Mouse (Mus musculus) CH12.LX (cell line): ENCODE results near the gene Sphk2. TPM values are rescaled to one million over a fixed set of nuclear protein-coding genes. Genes with fewer than 3 reads are reported as not detected.
"Not testable (repeated sequence)": the region's sequence is repeated elsewhere in the genome, so short reads cannot be mapped to it uniquely, and the experiment has no call there.

ENCODE experiments used
- DNase-seq: peaks from one replicate; pipeline ENCODE4 v3.0.0-alpha.2; 2013; ENCODE audit errors: extremely low read depth
- H3K27ac ChIP-seq: 2 replicates; pipeline ENCODE4 v1.5.1; 2012; ENCODE audit warnings: low read depth, mild to moderate bottlenecking, control low read depth, moderate library complexity; ENCODE audit not compliant: insufficient read depth
- H3K27me3 ChIP-seq: replicated peaks from 2 replicates; pipeline ENCODE3; 2012; ENCODE audit warnings: inconsistent platforms
- H3K36me3 ChIP-seq, 2 experiments: replicated peaks in 1 of 2; 2 replicates each; pipeline versions ENCODE3 to v1.6.1; 2012; ENCODE audit warnings: inconsistent platforms in 1 of 2, low read length in 1 of 2, mild to moderate bottlenecking in 1 of 2, mixed read lengths in 1 of 2, moderate library complexity in 1 of 2; ENCODE audit not compliant: control insufficient read depth in 1 of 2, insufficient read depth in 1 of 2
- H3K4me1 ChIP-seq, 2 experiments: 2 replicates each; pipeline ENCODE4 v1.6.1; 2012; ENCODE audit warnings: inconsistent platforms in 1 of 2, moderate library complexity in 1 of 2; ENCODE audit not compliant: insufficient read depth in 2 of 2, control insufficient read depth in 1 of 2
- H3K4me2 ChIP-seq: 2 replicates; pipeline ENCODE4 v1.6.1; 2012; ENCODE audit warnings: low read depth, mild to moderate bottlenecking, control low read depth; ENCODE audit not compliant: poor library complexity, insufficient read depth, severe bottlenecking
- H3K4me3 ChIP-seq, 3 experiments: fragments of 150-350 bp in 1 of 3; sonication (generic) in 1 of 3; replicated peaks in 1 of 3; 2 replicates each; pipeline versions ENCODE3 to v1.5.1; 2011 to 2012; ENCODE audit warnings: low read depth in 2 of 3, low read length in 2 of 3, mild to moderate bottlenecking in 2 of 3, moderate library complexity in 2 of 3, control low read depth in 1 of 3, improper control_type of control experiment in 1 of 3, inconsistent platforms in 1 of 3, mixed read lengths in 1 of 3; ENCODE audit not compliant: poor library complexity in 1 of 3
- H3K79me2 ChIP-seq: replicated peaks from 2 replicates; pipeline ENCODE4 v1.6.1; 2012; ENCODE audit warnings: mild to moderate bottlenecking, moderate library complexity; ENCODE audit not compliant: control insufficient read depth, poor library complexity, insufficient read depth, severe bottlenecking; ENCODE audit errors: extremely low read depth
- H3K9ac ChIP-seq: 2 replicates; pipeline ENCODE4 v1.6.1; 2012; ENCODE audit warnings: low read depth, mild to moderate bottlenecking, control low read depth, moderate library complexity; ENCODE audit not compliant: insufficient read depth
- H3K9me3 ChIP-seq: replicated peaks from 2 replicates; pipeline ENCODE3; 2012; ENCODE audit warnings: low read length, inconsistent platforms, mixed read lengths
- CHD2 ChIP-seq: IDR thresholded peaks from 2 replicates; pipeline ENCODE4 v1.6.1; 2011; ENCODE audit warnings: low read length, improper control_type of control experiment
- JUND ChIP-seq: conservative IDR thresholded peaks from 2 replicates; pipeline ENCODE4 v1.6.1; 2011; ENCODE audit warnings: low read depth, low read length, improper control_type of control experiment
- MAFK ChIP-seq: IDR thresholded peaks from 2 replicates; pipeline ENCODE4 v1.6.1; 2011; ENCODE audit warnings: low read length, improper control_type of control experiment; ENCODE audit not compliant: insufficient replicate concordance
- MYC ChIP-seq: IDR thresholded peaks from 2 replicates; pipeline ENCODE4 v1.6.1; 2011; ENCODE audit warnings: low read depth, mild to moderate bottlenecking, improper control_type of control experiment, low read length
- dilution Hi-C: fragments of 300-500 bp; cut with MboI; formaldehyde crosslinking; loops from 2 replicates; pipeline ENCODE4 v1.14.3; 2020; ENCODE audit warnings: low sequenced_read_pairs; ENCODE audit not compliant: extremely low pct_unique_long_range_greater_than_20kb, extremely low pct_ligation_motif_present
- in situ Hi-C: fragments of 300-500 bp; cut with MboI; formaldehyde crosslinking; loops from 3 replicates; pipeline ENCODE4 v1.14.3; 2019; ENCODE audit warnings: low sequenced_read_pairs, low pct_ligation_motif_present, low pct_unique_long_range_greater_than_20kb, mixed read lengths
- polyA plus RNA-seq: library from polyadenylated mRNA; unstranded; fragments of >175 nt; gene quantifications from 2 replicates; pipeline ENCODE4 v1.2.1, GENCODE M21; 2012; ENCODE audit warnings: low read depth; ENCODE audit not compliant: insufficient read length
- total RNA-seq, 2 experiments: library from RNA; depleted of rRNA; stranded (reverse); fragments of 300-350 nt in 1 of 2; fragments of >200 nt in 1 of 2; gene quantifications; 2 replicates each; pipeline ENCODE4 v1.2.3; 2012 to 2014

Gene Sphk2
- total and polyA plus RNA-seq, 3 experiments = 9.4 to 22.4 (median 16.6) TPM

DNA sequence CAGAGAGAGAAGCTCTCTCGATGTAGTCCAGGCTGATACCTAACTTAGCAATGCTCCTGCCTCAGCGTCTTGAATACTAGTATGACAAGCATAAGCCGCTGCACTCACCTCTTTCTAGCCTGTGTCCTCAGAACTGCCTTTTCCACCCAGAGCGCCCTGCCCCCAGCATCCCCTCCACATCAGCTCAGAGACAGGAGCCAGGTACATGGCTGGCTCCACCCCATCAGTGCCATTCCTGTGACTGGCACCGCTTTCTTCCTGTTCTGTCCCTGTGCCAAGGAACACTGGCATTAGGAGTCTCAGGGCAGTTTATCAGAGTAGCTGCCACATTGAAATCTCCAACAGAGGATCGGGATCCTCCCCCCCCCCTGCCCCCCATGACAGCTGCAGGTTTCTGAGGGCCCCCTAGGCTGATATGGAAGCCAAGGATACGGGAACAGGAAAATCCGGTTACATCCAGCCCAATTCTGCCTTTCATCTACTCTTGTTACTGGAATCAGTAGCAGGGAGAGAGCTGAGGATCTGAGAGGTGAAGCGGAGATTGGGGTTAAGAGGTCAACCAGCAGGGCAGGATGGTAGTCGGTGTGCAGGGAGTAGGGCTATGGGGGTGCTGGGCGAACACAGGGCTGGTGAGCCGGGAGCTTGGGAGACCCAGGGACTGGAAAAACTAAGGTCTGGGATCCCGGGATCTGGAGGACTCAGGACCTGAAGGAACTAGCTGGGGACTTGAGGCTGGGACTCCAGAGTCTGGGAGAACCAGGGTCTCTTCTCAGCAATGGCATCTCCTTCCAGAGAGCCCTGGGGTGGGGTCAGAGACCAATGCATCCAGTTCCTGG, 52.3 kb downstream of the Sphk2 start:
- Histone ChIP-seq H3K4me2 (no peak overlapping the region), H3K27ac (no peak overlapping the region), H3K9ac (no peak overlapping the region), H3K79me2 (no peaks in the 10 kb centered on the region), H3K27me3 (peaks cover 1% of the 10 kb centered on the region), H3K9me3 (peaks cover 10% of the 10 kb centered on the region), H3K4me3 (no peak overlapping the region), H3K4me1 (peaks cover 0 to 5% of the 10 kb centered on the region in 2 experiments; a peak in 1 of 4 replicates), H3K36me3 (no peaks in the 10 kb centered on the region)
- TF ChIP-seq CHD2 (no peak), JUND (no peak), MAFK (no peak)
- dilution Hi-C loops = no loop called here
- in situ Hi-C loops = no loop called here
- DNase-seq = no peak

GRCm38 (mm10) chr7:45661702-45662101, 56.1 kb downstream of the Sphk2 start:
- peaks cover 13% of the 10 kb centered on the region for H3K9me3 ChIP-seq
- dilution Hi-C loops, H3K9ac ChIP-seq, H3K79me2 ChIP-seq, H3K36me3 ChIP-seq, DNase-seq, H3K4me1 ChIP-seq, H3K4me2 ChIP-seq, H3K4me3 ChIP-seq, H3K27ac ChIP-seq, H3K27me3 ChIP-seq, in situ Hi-C loops: not testable (repeated sequence)

GRCm38 (mm10) chr7:45660746-45661478, 56.9 kb downstream of the Sphk2 start:
- TF ChIP-seq MYC = no peak
- dilution Hi-C loops (no loop called here), in situ Hi-C loops (no loop called here)

More at GRCm38 (mm10) chr7:45660746-45661478, 56.9 kb downstream of the Sphk2 start:
- Histone ChIP-seq H3K4me1 (no peaks in the 10 kb centered on the region), H3K9me3 (peaks cover 13% of the 10 kb centered on the region), H3K27me3 (peaks cover 1% of the 10 kb centered on the region), H3K79me2 (no peaks in the 10 kb centered on the region), H3K36me3 (no peaks in the 10 kb centered on the region), H3K9ac (no peak overlapping the region), H3K4me3 (no peak overlapping the region), H3K27ac (no peak overlapping the region), H3K4me2 (no peak overlapping the region)
- no peak for DNase-seq

Other genes with a start within 250 kb of the Sphk2 start
Only the 20 nearest of the 32 such genes appear.
- gene Bcat2, start 147.8 kb downstream of the Sphk2 start, total RNA-seq (2012; rRNA removed) = 30.9 and 36.6 TPM in 2 replicates
- 12.9 and 13.5 TPM in 2 replicates for gene Bcat2, start 147.8 kb downstream of the Sphk2 start, total RNA-seq (2014; rRNA removed)
- gene Bcat2, start 147.8 kb downstream of the Sphk2 start, polyA plus RNA-seq = 56.9 and 65.6 TPM in 2 replicates
- 0.38 and 0.51 TPM in 2 replicates for gene Fgf21, start 102.5 kb downstream of the Sphk2 start, total RNA-seq (2012; rRNA removed)
- 0.72 and 0.86 TPM in 2 replicates for gene Fgf21, start 102.5 kb downstream of the Sphk2 start, total RNA-seq (2014; rRNA removed)
- 0.41 and 0.44 TPM in 2 replicates for gene Fgf21, start 102.5 kb downstream of the Sphk2 start, polyA plus RNA-seq
- 1.3 and 6.4 TPM in 2 replicates for gene Fut1, start 100.7 kb downstream of the Sphk2 start, total RNA-seq (2012; rRNA removed)
- gene Fut1, start 100.7 kb downstream of the Sphk2 start, total RNA-seq (2014; rRNA removed) = 1.8 and 2.5 TPM in 2 replicates
- 2.4 and 2.5 TPM in 2 replicates for gene Fut1, start 100.7 kb downstream of the Sphk2 start, polyA plus RNA-seq
- gene Izumo1, start 96.2 kb downstream of the Sphk2 start, total RNA-seq (2012; rRNA removed) = 0.08 and 0.21 TPM in 2 replicates
- 0.16 and 0.17 TPM in 2 replicates for gene Izumo1, start 96.2 kb downstream of the Sphk2 start, total RNA-seq (2014; rRNA removed)
- 0.34 and 0.44 TPM in 2 replicates for gene Izumo1, start 96.2 kb downstream of the Sphk2 start, polyA plus RNA-seq
- 2.4 and 2.9 TPM in 2 replicates for gene Rasip1, start 90.5 kb downstream of the Sphk2 start, total RNA-seq (2012; rRNA removed)
- gene Rasip1, start 90.5 kb downstream of the Sphk2 start, total RNA-seq (2014; rRNA removed) = 0.46 and 0.55 TPM in 2 replicates
- 0.76 and 0.77 TPM in 2 replicates for gene Rasip1, start 90.5 kb downstream of the Sphk2 start, polyA plus RNA-seq
- gene Mamstr, start 78.0 kb downstream of the Sphk2 start, total RNA-seq (2012; rRNA removed) = 0.04 and 0.17 TPM in 2 replicates
- gene Mamstr, start 78.0 kb downstream of the Sphk2 start, total RNA-seq (2014; rRNA removed) = not detected in 2 replicates
- gene Mamstr, start 78.0 kb downstream of the Sphk2 start, polyA plus RNA-seq = 0.16 and 0.31 TPM in 2 replicates
- gene Fut2, start 51.6 kb downstream of the Sphk2 start, total RNA-seq (2012; rRNA removed) = not detected in 2 replicates
- gene Fut2, start 51.6 kb downstream of the Sphk2 start, total RNA-seq (2014; rRNA removed) = not detected in 2 replicates
- gene Fut2, start 51.6 kb downstream of the Sphk2 start, polyA plus RNA-seq = not detected in 2 replicates
- 0.08 TPM in 1 of 2 replicates, not detected in the other for gene Ntn5, start 34.0 kb downstream of the Sphk2 start, total RNA-seq (2012; rRNA removed)
- not detected in 2 replicates for gene Ntn5, start 34.0 kb downstream of the Sphk2 start, total RNA-seq (2014; rRNA removed)
- 0.57 and 0.63 TPM in 2 replicates for gene Ntn5, start 34.0 kb downstream of the Sphk2 start, polyA plus RNA-seq
- gene Sec1, start 23.6 kb downstream of the Sphk2 start, total RNA-seq (2012; rRNA removed) = 0.04 and 0.08 TPM in 2 replicates
- gene Sec1, start 23.6 kb downstream of the Sphk2 start, total RNA-seq (2014; rRNA removed) = 0.18 and 0.26 TPM in 2 replicates
- gene Sec1, start 23.6 kb downstream of the Sphk2 start, polyA plus RNA-seq = 0.33 and 0.46 TPM in 2 replicates
- 0.25 TPM in 1 of 2 replicates, not detected in the other for gene Car11, start 18.2 kb downstream of the Sphk2 start, total RNA-seq (2012; rRNA removed)
- gene Car11, start 18.2 kb downstream of the Sphk2 start, total RNA-seq (2014; rRNA removed) = not detected in 2 replicates
- gene Car11, start 18.2 kb downstream of the Sphk2 start, polyA plus RNA-seq = 0.61 TPM in 1 of 2 replicates, not detected in the other
- gene Dbp, start 12.9 kb downstream of the Sphk2 start, total RNA-seq (2012; rRNA removed) = 7.9 and 8.5 TPM in 2 replicates
- gene Dbp, start 12.9 kb downstream of the Sphk2 start, total RNA-seq (2014; rRNA removed) = 11.0 and 12.4 TPM in 2 replicates
- 7.2 and 10.4 TPM in 2 replicates for gene Dbp, start 12.9 kb downstream of the Sphk2 start, polyA plus RNA-seq
- 3,614 and 3,766 TPM in 2 replicates for gene Rpl18, start 2.5 kb downstream of the Sphk2 start, total RNA-seq (2012; rRNA removed)
- gene Rpl18, start 2.5 kb downstream of the Sphk2 start, total RNA-seq (2014; rRNA removed) = 3,153 and 3,204 TPM in 2 replicates
- gene Rpl18, start 2.5 kb downstream of the Sphk2 start, polyA plus RNA-seq = 2,393 and 2,438 TPM in 2 replicates
- 1.3 and 1.4 TPM in 2 replicates for gene Fam83e, start 3.2 kb upstream of the Sphk2 start, total RNA-seq (2012; rRNA removed)
- gene Fam83e, start 3.2 kb upstream of the Sphk2 start, total RNA-seq (2014; rRNA removed) = 0.13 and 0.39 TPM in 2 replicates
- 0.40 and 0.74 TPM in 2 replicates for gene Fam83e, start 3.2 kb upstream of the Sphk2 start, polyA plus RNA-seq
- 0.21 TPM in 1 of 2 replicates, not detected in the other for gene Spaca4, start 7.8 kb upstream of the Sphk2 start, total RNA-seq (2012; rRNA removed)
- not detected in 2 replicates for gene Spaca4, start 7.8 kb upstream of the Sphk2 start, total RNA-seq (2014; rRNA removed)
- gene Spaca4, start 7.8 kb upstream of the Sphk2 start, polyA plus RNA-seq = 0.35 TPM in 1 of 2 replicates, not detected in the other
- gene Lmtk3, start 65.7 kb upstream of the Sphk2 start, total RNA-seq (2012; rRNA removed) = 0.30 and 0.46 TPM in 2 replicates
- gene Lmtk3, start 65.7 kb upstream of the Sphk2 start, total RNA-seq (2014; rRNA removed) = 0.19 TPM in 1 of 2 replicates, not detected in the other
- gene Lmtk3, start 65.7 kb upstream of the Sphk2 start, polyA plus RNA-seq = 0.18 and 0.34 TPM in 2 replicates
- 0.13 and 0.17 TPM in 2 replicates for gene Sult2b1, start 66.7 kb upstream of the Sphk2 start, total RNA-seq (2012; rRNA removed)
- not detected in 2 replicates for gene Sult2b1, start 66.7 kb upstream of the Sphk2 start, total RNA-seq (2014; rRNA removed)
- gene Sult2b1, start 66.7 kb upstream of the Sphk2 start, polyA plus RNA-seq = 0.29 TPM in 1 of 2 replicates, not detected in the other
- 59.1 and 64.2 TPM in 2 replicates for gene Cyth2, start 96.6 kb upstream of the Sphk2 start, total RNA-seq (2012; rRNA removed)
- gene Cyth2, start 96.6 kb upstream of the Sphk2 start, total RNA-seq (2014; rRNA removed) = 25.6 and 28.7 TPM in 2 replicates
- gene Cyth2, start 96.6 kb upstream of the Sphk2 start, polyA plus RNA-seq = 59.4 and 75.4 TPM in 2 replicates
- gene Kcnj14, start 106.8 kb upstream of the Sphk2 start, total RNA-seq (2012; rRNA removed) = 1.5 and 2.1 TPM in 2 replicates
- gene Kcnj14, start 106.8 kb upstream of the Sphk2 start, total RNA-seq (2014; rRNA removed) = 1.0 and 1.3 TPM in 2 replicates
- 3.2 and 3.5 TPM in 2 replicates for gene Kcnj14, start 106.8 kb upstream of the Sphk2 start, polyA plus RNA-seq
- gene Grwd1, start 112.9 kb upstream of the Sphk2 start, total RNA-seq (2012; rRNA removed) = 83.0 and 128 TPM in 2 replicates
- 88.1 and 98.5 TPM in 2 replicates for gene Grwd1, start 112.9 kb upstream of the Sphk2 start, total RNA-seq (2014; rRNA removed)
- 108 and 115 TPM in 2 replicates for gene Grwd1, start 112.9 kb upstream of the Sphk2 start, polyA plus RNA-seq
- gene Kdelr1, start 154.8 kb upstream of the Sphk2 start, total RNA-seq (2012; rRNA removed) = 59.7 and 60.8 TPM in 2 replicates
- gene Kdelr1, start 154.8 kb upstream of the Sphk2 start, total RNA-seq (2014; rRNA removed) = 61.5 and 66.9 TPM in 2 replicates
- gene Kdelr1, start 154.8 kb upstream of the Sphk2 start, polyA plus RNA-seq = 72.8 and 80.5 TPM in 2 replicates